Mouse (Mus musculus): ENCODE measurements at regions not wholly inside any gene's neighbourhood (a gene's known extent, or its start where the extent isn't known, plus 50 kb on each side); places are given as distances from the start of the nearest gene placed in this dataset.
A peak's percentile ranks its signal among the peaks of the same experiment; 100 is the strongest.
"Not testable (repeated sequence)": the region's sequence is repeated elsewhere in the genome, so short reads cannot be mapped to it uniquely, and the experiment has no call there.

- DNase-seq, result no peak
These were observed 55.3 kb downstream of the Adra2a start for GRCm38 (mm10) chr19:54099292-54099691.

- no peak for DNase-seq
These were observed 55.8 kb downstream of the Adra2a start for GRCm38 (mm10) chr19:54099769-54100168.

DNA sequence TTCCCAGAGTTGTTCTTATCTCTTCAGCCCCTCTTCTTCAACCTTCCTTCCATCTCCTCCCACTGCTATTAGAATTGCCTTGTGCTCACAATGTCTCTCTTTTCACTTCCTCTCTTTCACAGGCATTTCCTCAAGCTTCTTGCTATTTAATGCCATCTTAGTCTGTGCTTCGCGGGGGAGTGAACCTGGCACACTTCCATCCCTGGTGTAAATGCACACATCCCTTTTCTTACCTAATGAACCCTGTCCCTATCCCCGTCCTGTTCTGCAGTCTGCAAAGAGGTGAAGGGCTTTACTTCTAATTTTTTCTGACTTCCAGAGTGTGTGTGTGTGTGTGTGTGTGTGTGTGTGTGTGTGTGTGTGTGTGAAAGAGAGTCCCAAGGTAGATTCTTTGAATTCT is 62.6 kb downstream of the Adra2a start:
- DNase-seq, result no peak

- DNase-seq, result no peak
These were observed 63.3 kb downstream of the Adra2a start for GRCm38 (mm10) chr19:54107103-54107821.

GRCm38 (mm10) chr19:54110080-54110479 is 66.1 kb downstream of the Adra2a start:
- no peak for DNase-seq

- DNase-seq, result no peak
These were observed 68.7 kb downstream of the Adra2a start for GRCm38 (mm10) chr19:54112691-54113090.

DNA sequence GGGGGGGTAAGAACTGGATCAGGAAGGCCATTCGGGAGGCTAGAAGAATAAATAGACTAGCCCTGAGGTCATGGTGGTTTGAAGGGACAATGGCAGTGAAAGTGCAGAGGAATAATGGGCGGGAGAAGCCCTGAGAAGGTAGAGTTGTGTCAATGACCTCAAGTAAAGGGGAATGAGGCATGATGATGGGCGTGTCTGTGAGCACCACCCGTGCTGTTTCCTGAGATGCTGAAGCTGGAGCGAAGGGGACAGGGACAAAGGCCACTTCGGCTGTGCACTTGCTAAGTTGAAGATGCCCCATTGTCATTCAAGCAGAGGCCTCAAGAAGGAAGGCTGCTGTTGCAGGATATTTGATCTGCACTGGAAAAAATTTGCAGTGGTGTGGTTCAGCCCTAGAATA is 69.5 kb downstream of the Adra2a start:
- DNase-seq, result no peak

DNA sequence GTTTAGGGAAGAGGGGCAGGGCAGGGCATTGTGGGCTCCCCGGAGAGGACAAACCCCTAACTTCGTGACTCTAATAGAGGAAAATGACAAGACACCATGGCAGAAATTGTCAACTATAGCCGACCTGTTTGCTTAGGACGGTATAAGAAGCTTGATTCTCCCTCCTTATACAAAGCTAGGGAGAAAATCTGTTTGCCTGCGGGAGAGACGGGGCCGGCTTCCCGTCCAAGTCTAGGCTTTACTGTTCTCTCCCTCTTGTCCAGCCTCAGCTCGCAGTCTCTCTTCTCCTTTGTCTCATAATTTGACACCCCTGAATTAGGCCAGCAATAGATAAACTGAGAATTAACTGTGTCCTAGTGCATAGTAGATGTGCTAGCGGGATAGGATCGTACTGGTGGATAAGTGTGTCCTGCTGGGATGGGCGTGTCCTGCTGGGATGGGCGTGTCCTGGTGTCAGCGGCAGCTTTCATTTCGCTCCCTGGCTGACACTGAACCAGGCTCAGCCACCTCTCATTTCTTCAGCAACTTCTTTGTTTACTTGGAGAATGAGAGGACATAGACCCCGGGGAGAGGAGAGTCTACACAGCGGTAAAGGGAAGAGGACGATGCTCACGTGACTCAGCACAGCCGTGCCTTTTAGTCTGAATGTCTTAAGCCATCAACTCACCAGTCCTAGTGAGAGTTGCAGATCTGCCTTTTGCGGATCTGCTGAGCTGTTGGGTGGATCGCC is 70.8 kb downstream of the Adra2a start:
- peak; percentile 51 to 60 for DNase-seq

DNA sequence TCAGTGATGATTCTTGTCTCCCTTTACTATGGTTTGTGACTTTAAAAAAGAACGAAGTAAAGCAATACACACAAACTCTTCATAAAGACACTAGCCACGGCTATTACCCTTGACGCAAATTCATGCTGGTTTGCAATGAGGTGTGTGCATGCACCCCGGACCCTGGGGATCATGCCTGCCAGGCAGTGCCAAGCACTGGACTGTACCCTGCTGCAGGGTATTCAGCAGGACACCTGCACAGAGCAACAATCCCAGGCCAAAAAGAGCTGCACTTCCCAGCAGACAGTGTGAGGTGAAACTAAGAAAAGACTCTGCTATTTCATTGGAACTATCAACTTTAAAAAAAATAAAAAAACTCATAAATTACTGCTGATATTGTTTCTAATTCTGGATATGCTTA is 71.4 kb downstream of the Adra2a start:
- no peak for DNase-seq

DNA sequence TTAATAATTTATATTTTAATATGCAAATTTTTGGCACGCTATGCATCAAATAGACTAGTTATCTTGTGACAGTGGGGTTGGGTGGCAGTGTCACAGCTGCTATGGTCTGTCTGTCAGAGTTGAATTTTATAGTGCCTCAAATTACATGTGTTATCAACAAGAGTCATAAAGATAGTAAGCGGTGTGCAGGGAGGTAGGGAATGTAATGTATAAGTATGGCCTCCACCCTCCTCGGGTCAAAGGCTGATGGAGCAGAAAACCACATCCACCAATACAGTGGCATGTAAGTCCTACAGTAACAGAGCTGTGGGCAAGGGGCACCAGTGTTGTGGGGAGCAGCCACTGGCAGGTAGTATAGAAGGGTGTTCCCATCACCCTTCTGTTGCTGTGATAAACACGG is 72.9 kb downstream of the Adra2a start:
- DNase-seq, result no peak

- DNase-seq, result no peak
These were observed 73.7 kb downstream of the Adra2a start for GRCm38 (mm10) chr19:54117676-54118075.

GRCm38 (mm10) chr19:54123586-54123985 is 79.6 kb downstream of the Adra2a start:
- no peak for DNase-seq

- DNase-seq, result not testable (repeated sequence)
These were observed 107.8 kb downstream of the Adra2a start for GRCm38 (mm10) chr19:54151766-54152165.

DNA sequence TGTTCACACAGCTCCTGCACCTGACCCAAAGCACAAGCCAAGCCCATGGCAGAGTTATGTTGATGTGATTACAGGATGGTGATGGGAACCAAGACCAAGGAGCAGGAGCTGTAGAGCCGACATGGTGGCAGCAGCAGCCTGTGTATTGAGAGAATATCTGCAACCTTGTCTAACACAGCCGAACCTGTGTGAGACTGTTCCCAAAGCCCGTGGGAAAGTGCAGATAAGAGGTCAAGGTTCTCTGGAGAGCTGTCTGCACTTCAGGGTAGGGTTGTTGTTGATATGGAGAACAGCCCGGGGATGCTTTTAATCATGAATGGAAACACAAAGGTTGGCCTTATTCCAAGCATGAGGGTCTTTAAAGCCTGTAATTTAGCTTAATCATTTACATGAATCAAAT is 110.4 kb downstream of the Adra2a start:
- no peak for DNase-seq

GRCm38 (mm10) chr19:54170361-54170760 is 126.4 kb downstream of the Adra2a start:
- DNase-seq, result no peak

DNA sequence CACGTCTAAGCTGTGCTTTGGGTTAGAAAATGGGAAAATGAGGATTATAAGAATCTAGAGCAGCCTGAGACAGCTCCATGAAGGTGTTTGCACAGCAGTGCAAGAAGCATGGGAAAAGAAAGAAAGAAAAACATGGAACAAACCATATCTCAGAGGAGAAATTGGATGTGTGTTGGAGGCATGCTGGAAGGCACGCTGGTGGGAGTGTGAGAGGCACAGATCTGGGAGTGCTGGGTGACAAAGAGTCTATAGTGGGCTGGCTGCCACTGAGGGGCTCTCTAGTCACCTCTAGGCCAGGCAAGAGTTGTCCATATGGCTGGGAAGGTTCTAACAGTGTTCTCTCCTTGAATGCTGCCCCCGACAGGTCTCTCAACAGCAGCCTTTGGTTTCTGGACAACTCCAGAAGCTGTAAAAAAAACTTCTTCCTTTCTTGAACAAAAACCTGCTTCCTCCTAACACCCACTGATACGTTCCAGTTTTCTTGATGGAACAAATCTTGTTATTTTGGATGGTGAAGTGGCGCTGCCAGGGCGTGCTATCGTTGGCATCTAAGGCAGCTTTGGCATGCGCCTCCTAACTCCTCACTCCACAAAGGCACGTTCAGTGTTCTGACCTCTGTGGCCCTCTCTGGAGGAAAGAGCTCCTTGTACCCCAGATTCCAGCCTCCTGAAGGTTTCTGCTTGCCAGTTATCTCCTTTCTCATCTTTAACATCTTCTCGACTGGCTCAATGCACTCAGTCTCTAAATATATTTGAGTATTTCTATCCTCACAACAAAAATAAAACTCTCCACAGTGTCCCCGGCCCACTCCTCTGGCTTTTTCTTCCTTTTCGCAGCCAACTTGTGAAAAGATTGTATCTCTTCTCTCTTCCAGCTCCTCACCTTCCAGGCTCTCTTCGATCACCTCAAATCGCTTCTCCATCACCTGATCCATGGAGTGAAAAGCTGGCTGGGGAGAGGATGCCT is 130.4 kb downstream of the Adra2a start:
- DNase-seq, result no peak

- peak in 1 of 2 experiments; percentile 45 for DNase-seq
These were observed 131.8 kb downstream of the Adra2a start for GRCm38 (mm10) chr19:54175766-54176165.

GRCm38 (mm10) chr19:54177491-54177890 is 133.5 kb downstream of the Adra2a start:
- DNase-seq, result no peak

DNA sequence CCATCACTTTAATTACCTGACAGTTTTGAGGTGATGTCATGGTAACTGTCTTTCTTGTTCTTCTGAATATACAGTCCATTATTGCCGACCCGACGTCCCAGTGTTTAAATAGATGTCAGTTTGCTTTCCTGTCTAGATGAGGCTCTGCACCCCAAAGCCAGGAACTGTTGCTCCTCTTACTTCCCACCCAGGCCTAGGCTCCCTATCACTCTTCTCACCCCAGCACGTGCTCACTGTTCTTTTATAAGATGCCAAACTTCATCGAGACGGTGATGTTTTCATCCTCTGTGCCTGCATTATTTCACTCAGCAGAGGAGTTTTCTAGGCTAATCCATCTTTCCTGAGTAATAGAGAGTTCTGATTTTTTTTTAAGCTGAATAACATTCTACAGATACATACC is 156.5 kb downstream of the Adra2a start:
- no peak for DNase-seq

DNA sequence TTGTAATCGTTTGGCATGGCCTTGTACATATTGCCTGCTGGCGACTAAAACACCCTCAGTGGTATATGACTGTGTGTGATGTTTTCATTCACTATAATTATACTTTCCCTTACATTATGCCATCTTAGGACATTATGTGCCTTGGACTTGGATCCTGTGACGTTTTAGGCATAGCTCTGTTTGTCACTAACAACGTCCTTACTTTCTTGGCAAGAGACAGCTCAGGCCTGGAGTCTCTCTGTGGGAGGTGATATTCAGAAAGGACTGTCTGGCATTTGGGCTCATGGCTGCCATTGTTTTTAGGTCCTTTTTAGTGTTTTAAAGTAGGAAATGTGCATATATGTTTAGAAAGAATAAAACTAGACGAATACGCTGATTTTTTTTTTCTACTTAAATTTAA is 158.5 kb downstream of the Adra2a start:
- DNase-seq, result no peak

- DNase-seq, result no peak
These were observed 162.9 kb downstream of the Adra2a start for GRCm38 (mm10) chr19:54206819-54207218.

DNA sequence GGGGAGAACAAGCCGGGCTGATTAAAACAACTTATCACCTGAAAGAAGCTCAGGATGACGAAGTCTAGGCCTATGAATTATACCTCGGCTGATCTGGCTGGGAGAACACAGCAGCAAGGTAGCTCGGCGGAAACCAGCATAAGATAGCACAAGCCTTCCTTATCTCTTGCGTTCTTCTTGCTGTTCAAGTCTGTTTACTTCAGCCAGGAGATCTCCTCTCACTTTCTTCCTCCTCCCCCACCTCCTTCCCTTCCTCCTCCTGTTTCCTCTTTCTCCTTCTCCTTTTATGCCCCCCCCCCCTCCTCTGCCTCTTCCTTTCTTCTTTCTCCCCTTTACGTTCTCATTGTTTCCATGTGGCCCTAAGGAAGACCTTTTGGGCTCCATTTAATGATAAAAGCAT is 168.2 kb downstream of the Adra2a start:
- DNase-seq, result no peak

DNA sequence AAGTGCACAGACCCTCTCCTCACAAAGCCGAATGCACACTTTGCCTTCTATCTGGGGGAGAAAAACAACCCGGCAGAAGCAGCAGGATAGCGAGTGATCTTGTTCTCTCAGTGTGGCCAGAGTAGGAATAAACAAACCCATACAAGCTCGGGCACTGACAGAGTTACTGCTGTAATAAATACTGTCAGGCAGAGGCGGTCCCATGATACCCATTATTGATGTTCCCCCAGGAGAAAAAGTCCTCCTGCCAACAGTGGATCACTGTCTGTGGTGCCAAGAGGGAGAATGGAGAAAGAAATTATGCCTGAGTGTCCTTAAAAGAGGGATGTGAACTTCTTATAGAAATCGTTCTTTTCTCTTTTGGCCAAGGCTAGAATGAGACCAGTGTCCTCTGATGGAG is 200.2 kb downstream of the Adra2a start:
- DNase-seq, result no peak
